Mouse (Mus musculus) liver, postnatal 0 days (tissue): ENCODE measurements around the gene Mfn1.

Experiments
- CTCF ChIP-seq: sonication (generic); IDR thresholded peaks from 2 replicates; pipeline ENCODE4 v1.5.1; 2016; ENCODE audit warnings: antibody characterized with exemption, low read depth
- EP300 ChIP-seq: IDR thresholded peaks from 2 replicates; pipeline ENCODE4 v1.6.1; 2016; ENCODE audit warnings: antibody characterized with exemption, low read depth, mild to moderate bottlenecking

DNA sequence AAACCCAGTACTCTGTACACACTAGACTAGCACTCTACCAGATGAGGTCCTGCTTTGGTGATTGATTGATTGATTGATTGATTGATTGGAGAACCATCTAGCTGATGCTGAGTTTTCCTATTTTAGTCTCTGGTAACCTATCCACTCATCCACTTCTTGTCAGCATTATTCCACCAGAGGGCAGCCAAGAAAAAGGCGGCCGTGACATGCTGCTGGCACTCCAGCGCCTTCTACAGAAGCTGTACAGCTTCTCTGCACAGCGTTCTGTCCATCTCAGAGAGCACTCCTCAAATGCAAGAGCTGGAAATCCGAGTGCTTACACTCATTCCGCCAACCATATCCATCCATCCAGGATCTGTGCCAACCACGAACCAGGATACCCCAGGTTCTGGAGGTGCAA is 81.3 kb downstream of the Mfn1 start:
- peak; percentile 68 for TF ChIP-seq CTCF
- no peak for TF ChIP-seq EP300
